24 mouse cellular contexts compared by ENCODE assay signal in genomic region chr1:132098076-132098475, GRCm38 (mm10). TPM values are rescaled to one million over a fixed set of nuclear protein-coding genes. Genes with fewer than 3 reads are reported as not detected.
"Had no signal": no experiment of that assay in that cellular context is flagged by ENCODE, and none has a peak within 500 bp of the region (broad histone marks: within the 10 kb centered on the region; RNA-seq: fewer than 3 reads in every experiment).

No protein-coding gene starts in this region.

- H3K27me3 ChIP-seq: liver, embryonic 15.5 days; lung, embryonic 15.5 days; midbrain, embryonic 13.5 days; midbrain, embryonic 15.5 days; neural tube, embryonic 12.5 days; stomach, embryonic 15.5 days had no signal

- H3K36me3 ChIP-seq: liver, embryonic 15.5 days; lung, embryonic 15.5 days; midbrain, embryonic 13.5 days; midbrain, embryonic 15.5 days; neural tube, embryonic 12.5 days; stomach, embryonic 15.5 days had no signal

- H3K9ac ChIP-seq: liver, embryonic 15.5 days; liver, postnatal 0 days; lung, embryonic 15.5 days; midbrain, embryonic 13.5 days; midbrain, embryonic 15.5 days; neural tube, embryonic 12.5 days; stomach, embryonic 15.5 days had no signal

- DNase-seq: liver, postnatal 0 days; lung, adult 2 months; lung, postnatal 14 days; lung, postnatal 36 days; retina, postnatal 1 day; right cerebral cortex, adult 18-20 months; right cerebral cortex, postnatal 25 days; right cerebral cortex, postnatal 4 days; spleen, adult 18-20 months; thymus, adult 18-20 months; thymus, postnatal 14 days; thymus, postnatal 36 days had no signal

- H3K4me3 ChIP-seq: liver, embryonic 15.5 days; lung, embryonic 15.5 days; megakaryocyte, embryonic 14.5 days; midbrain, embryonic 13.5 days; midbrain, embryonic 15.5 days; neural tube, embryonic 12.5 days; stomach, embryonic 15.5 days had no signal

- ATAC-seq: liver, postnatal 0 days; lung, postnatal 0 days; midbrain, embryonic 13.5 days; midbrain, embryonic 15.5 days had no signal

- H3K27ac ChIP-seq: liver, embryonic 15.5 days; lung, embryonic 15.5 days; macrophage; midbrain, embryonic 13.5 days; midbrain, embryonic 15.5 days; neural tube, embryonic 12.5 days; stomach, embryonic 15.5 days had no signal

- H3K4me1 ChIP-seq: lung, embryonic 15.5 days; midbrain, embryonic 13.5 days; midbrain, embryonic 15.5 days; neural tube, embryonic 12.5 days; stomach, embryonic 15.5 days had no signal

- H3K9me3 ChIP-seq: liver, embryonic 15.5 days; lung, embryonic 15.5 days; midbrain, embryonic 13.5 days; midbrain, embryonic 15.5 days; stomach, embryonic 15.5 days had no signal

- H3K4me2 ChIP-seq: liver, embryonic 15.5 days; lung, embryonic 15.5 days; midbrain, embryonic 11.5 days; midbrain, embryonic 13.5 days; midbrain, embryonic 15.5 days; neural tube, embryonic 12.5 days; stomach, embryonic 15.5 days had no signal

RNA-seq across cellular contexts. Expression of gene Cdk18, which starts 41.4 kb away (rescaled TPM):
- total RNA-seq: monocyte, adult 5-6 weeks; neutrophil, adult 5-6 weeks had no signal
